Mouse (Mus musculus) intestine, embryonic 16.5 days (tissue): ENCODE data around the gene Rnf220. TPM values are rescaled to one million over a fixed set of nuclear protein-coding genes. Genes with fewer than 3 reads are reported as not detected.

Experiments used
- ATAC-seq: fragments of 200-750 bp; cut with Nextera tagmentation; 2 replicates; pipeline ENCODE4 v1.8.0; 2017; ENCODE audit warnings: moderate TSS enrichment, moderate library complexity
- H3K27ac ChIP-seq: fragments of 300-500 bp; sonication (generic); 2 replicates; pipeline ENCODE4 v1.5.1; 2014; ENCODE audit warnings: mild to moderate bottlenecking, low read length
- H3K27me3 ChIP-seq: fragments of 300-500 bp; sonication (generic); replicated peaks from 2 replicates; pipeline ENCODE4 v1.6.1; 2014; ENCODE audit warnings: low read length, control low read depth, mixed read lengths; ENCODE audit not compliant: control insufficient read depth, insufficient read depth
- H3K36me3 ChIP-seq: fragments of 300-500 bp; sonication (generic); 2 replicates; pipeline ENCODE4 v1.6.1; 2014; ENCODE audit warnings: low read length, control low read depth; ENCODE audit not compliant: control insufficient read depth, insufficient read depth
- H3K4me1 ChIP-seq: fragments of 300-500 bp; sonication (generic); 2 replicates; pipeline ENCODE4 v1.6.1; 2014; ENCODE audit warnings: low read length, control low read depth, mixed read lengths; ENCODE audit not compliant: control insufficient read depth, insufficient read depth
- H3K4me2 ChIP-seq: fragments of 300-500 bp; sonication (generic); 2 replicates; pipeline ENCODE4 v1.6.1; 2014; ENCODE audit warnings: low read depth, low read length, control low read depth
- H3K4me3 ChIP-seq: fragments of 300-500 bp; sonication (generic); 2 replicates; pipeline ENCODE4 v1.5.1; 2014; ENCODE audit warnings: mild to moderate bottlenecking, low read length
- H3K9ac ChIP-seq: fragments of 300-500 bp; sonication (generic); 2 replicates; pipeline ENCODE4 v1.6.1; 2014; ENCODE audit warnings: low read depth, low read length
- H3K9me3 ChIP-seq: fragments of 300-500 bp; sonication (generic); 2 replicates; pipeline ENCODE4 v1.6.1; 2016; ENCODE audit warnings: low read length, control low read depth; ENCODE audit not compliant: control insufficient read depth
- WGBS: fragments of 180-500 bp; shearing (Covaris S2); extraction: QIAGEN DNeasy Blood & Tissue Kit; methylation state at CpG from one replicate; pipeline ENCODE4 v1.1.7; 2014; 5-methylcytosine and 5-hydroxymethylcytosine counted together
- polyA plus RNA-seq: library from polyadenylated mRNA; unstranded; fragments of >200 nt; fragmentation: Nextera tagmentation; extraction: Ambion mirVana; gene quantifications from 2 replicates; pipeline ENCODE4 v1.2.1, GENCODE M21; 2015

Gene Rnf220
- polyA plus RNA-seq, 1 experiment from 2014 or later = 49.0 TPM

DNA sequence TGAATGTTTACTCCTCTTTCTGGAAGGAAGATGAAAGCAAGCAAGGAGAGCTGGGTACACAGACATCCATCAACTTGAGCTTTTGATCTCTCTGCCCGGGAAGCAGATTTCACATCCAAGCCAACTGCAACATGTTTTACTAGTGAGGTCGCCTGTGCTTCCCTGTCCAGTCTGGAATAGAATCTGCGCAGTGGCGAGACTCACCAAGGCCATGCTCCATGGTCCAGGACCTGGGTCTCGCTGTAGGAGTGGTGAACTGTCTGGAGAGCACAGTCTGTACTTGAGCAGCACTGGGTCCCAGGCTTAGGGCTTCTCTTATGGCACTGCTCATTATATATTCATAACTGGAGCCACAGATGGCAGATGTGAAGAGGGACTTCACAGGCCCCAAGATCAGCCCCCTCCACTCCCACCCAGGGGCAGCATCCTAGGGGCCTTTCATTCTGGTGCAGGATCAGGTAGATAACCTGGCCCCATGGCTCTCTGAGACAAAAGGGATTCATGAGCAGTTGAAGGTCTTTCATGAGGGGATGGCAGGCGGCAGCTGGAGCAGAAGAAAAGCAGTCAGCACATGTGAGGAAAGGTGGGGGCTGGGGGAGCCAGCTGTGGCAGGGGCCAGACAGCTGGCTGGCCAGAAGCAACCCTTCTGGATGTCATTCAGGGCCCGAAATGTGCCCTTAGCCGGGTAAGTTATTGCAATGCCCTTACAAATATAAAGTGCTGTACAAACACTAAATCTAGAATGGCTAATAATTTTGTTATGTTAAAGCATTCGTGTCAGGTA lies 30.5 kb upstream of the Rnf220 start:
- no peaks in the 10 kb centered on the region for H3K36me3 ChIP-seq
- no peaks in the 10 kb centered on the region for H3K9me3 ChIP-seq
- no peak overlapping the region for H3K27ac ChIP-seq
- H3K9ac ChIP-seq = no peak overlapping the region
- 58% methylated on average over 9 of the region's 9 CpGs for WGBS
- H3K4me1 ChIP-seq = no peaks in the 10 kb centered on the region
- no peaks in the 10 kb centered on the region for H3K27me3 ChIP-seq
- H3K4me2 ChIP-seq = no peak overlapping the region
- ATAC-seq = no peak
- no peak overlapping the region for H3K4me3 ChIP-seq

DNA sequence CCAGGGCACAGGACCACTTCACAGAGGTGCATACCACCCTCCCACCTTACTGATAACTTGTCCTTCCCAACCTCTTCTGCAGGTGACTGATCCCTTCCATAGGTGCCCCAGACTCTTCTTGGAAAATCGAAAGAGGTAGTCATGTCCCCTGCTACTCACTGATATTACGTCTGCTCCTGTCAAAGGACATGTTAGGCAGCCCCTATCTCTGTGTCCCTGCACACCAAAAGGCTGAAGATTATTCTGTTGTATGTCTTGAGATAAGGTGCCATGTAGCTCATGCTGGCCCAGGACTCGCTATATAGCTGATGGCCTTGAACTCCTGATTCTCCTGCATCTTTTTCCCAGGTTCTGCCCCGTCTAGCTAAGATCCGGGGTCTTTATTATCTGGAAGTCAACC lies 29.1 kb upstream of the Rnf220 start:
- H3K4me3 ChIP-seq = no peak overlapping the region
- H3K4me2 ChIP-seq = no peak overlapping the region
- H3K27me3 ChIP-seq = no peaks in the 10 kb centered on the region
- H3K9ac ChIP-seq = no peak overlapping the region
- WGBS = 88% methylated on average over 5 of the region's 5 CpGs
- no peaks in the 10 kb centered on the region for H3K9me3 ChIP-seq
- H3K36me3 ChIP-seq = no peaks in the 10 kb centered on the region
- no peak overlapping the region for H3K27ac ChIP-seq
- H3K4me1 ChIP-seq = no peaks in the 10 kb centered on the region
- no peak for ATAC-seq

DNA sequence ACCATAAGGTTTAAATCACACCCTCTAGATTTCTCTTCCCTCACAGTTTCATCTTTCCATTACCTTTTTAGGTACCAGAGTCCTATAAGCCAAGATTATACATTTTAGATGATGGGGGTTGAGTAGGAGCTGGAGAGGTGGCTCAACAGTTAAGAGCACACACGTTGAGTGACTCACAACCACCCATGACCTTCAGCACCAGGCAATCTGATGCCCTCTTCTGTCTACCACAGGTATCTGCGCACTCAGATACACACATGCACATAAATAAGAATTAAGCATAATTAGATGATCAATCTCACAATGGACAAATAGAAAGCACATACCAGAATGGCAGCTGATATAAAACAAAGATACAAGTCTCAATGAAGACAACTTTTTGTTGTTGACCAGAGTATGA lies 24.5 kb upstream of the Rnf220 start:
- H3K4me2 ChIP-seq = no peak overlapping the region
- 55% methylated on average over 2 of the region's 2 CpGs for WGBS
- no peak for ATAC-seq
- no peak overlapping the region for H3K9ac ChIP-seq
- no peaks in the 10 kb centered on the region for H3K9me3 ChIP-seq
- H3K27ac ChIP-seq = no peak overlapping the region
- H3K36me3 ChIP-seq = no peaks in the 10 kb centered on the region
- H3K4me3 ChIP-seq = no peak overlapping the region
- H3K4me1 ChIP-seq = no peaks in the 10 kb centered on the region
- H3K27me3 ChIP-seq = no peaks in the 10 kb centered on the region

DNA sequence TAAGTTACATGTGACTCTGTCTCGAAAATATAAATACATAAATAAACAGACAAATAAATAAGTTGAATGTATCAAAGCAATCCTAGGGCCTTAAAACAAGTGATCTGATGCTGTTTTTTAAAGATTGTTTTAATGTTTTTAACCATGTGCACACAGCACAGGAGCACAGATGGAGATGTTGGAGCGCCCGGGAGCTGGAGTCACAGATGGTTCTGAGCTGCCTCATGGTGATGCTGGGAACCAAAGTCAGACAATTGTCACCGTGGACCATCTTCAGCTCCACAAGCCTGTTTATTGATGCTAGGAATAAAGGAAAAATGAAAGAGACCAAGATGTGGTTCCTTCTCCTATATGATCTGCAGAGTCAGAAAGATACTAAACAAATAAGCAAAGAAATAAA lies 21.4 kb upstream of the Rnf220 start:
- no peak for ATAC-seq
- Histone ChIP-seq H3K27ac (no peak overlapping the region), H3K36me3 (no peaks in the 10 kb centered on the region), H3K4me2 (no peak overlapping the region), H3K9ac (no peak overlapping the region), H3K4me1 (no peaks in the 10 kb centered on the region), H3K4me3 (no peak overlapping the region), H3K27me3 (no peaks in the 10 kb centered on the region), H3K9me3 (0 out of 2 replicates have a peak, but pooled peaks cover 4% of the 10 kb centered on the region)
- 88% methylated on average over 4 of the region's 4 CpGs for WGBS

DNA sequence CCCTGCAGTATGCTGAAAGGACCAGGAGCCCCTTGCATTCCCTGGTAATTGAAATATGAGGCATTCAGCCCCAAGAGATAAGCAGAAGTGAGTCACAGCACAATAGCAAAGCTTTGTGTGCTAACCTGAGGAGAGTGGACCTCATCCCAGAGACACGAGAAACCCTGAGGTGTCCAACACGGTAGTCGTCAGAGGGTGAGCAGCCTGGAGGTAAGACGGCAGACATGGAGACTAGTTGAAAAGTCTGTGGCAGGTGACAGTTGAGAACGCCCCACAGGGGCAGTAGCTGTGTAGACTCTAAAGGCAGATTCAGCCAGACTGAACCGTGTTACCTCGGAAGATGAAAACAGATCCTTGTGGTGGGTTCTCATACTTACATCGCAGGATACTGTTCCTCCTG lies 2.2 kb upstream of the Rnf220 start:
- Histone ChIP-seq H3K36me3 (no peaks in the 10 kb centered on the region), H3K4me2 (no peak overlapping the region), H3K4me1 (peaks cover 25% of the 10 kb centered on the region), H3K9ac (no peak overlapping the region), H3K27me3 (peaks cover 36% of the 10 kb centered on the region), H3K4me3 (no peak overlapping the region), H3K9me3 (peaks cover 6% of the 10 kb centered on the region; the same call in 1 of the 2 replicates), H3K27ac (no peak overlapping the region)
- 79% methylated on average over 8 of the region's 8 CpGs for WGBS
- ATAC-seq = no peak

DNA sequence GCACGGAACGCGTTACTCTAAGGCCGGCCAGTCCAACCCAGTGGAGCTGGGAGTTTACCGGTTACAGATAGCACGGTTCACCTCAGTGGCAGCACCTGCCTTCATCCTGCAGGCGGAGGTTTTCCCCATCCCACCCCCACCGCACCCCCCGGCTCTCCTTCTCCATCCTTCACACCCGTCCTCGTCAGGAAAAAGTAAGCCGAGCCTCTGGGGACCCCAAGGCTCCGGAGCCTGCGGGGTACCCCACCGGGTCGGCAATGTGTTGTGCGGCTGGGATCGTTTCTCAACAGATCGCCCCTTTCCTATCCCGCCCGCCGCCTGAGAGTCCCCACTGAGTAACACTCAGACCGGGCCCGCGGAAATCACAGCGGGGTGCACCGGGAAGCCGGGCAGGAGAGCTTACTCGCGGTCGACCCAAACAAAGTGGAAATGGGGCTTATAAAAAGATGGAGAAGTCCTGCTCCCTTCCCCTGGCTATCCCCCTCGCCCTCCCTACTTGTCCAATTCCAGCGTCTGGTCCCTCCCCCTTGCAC lies 917 bp downstream of the Rnf220 start:
- Histone ChIP-seq H3K27me3 (peaks cover 45% of the 10 kb centered on the region), H3K4me1 (peaks cover 26% of the 10 kb centered on the region), H3K36me3 (no peaks in the 10 kb centered on the region), H3K9ac (peak overlapping the region; percentile 38; the same call in 1 of the 2 replicates), H3K4me3 (peak overlapping the region; percentile 45), H3K9me3 (no peaks in the 10 kb centered on the region), H3K4me2 (peak overlapping the region; percentile 68), H3K27ac (no peak overlapping the region)
- WGBS = under 1% methylated on average over 33 of the region's 33 CpGs
- ATAC-seq = no peak

DNA sequence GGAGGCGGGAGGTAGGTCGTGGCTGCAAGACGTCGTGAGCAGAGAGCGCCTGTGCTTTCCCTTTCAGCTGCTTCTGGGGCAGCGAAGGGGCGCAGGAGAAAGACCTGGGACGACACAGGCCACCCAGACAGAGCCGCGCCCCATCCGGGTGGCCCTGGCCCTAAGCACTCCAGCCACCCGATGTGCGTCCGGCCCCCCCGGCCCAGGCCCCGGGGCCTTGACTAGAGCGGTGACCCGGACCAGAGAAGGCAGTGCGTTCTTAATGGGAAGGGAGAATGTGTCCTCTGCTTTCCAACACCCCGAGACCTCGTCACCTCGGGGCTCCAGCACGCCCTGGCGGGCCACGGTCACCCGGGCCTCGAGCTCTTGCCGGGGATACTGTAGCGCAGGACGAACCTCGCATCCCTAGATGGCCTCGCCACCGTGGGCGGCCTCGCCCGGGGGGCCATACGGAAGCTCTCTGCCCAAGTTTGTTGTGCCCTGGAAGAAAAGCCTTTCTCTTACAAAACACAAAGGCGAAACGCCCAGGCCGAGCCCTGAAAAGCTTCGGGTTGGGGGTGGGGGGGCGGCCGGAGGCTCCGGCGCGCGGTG lies 1.8 kb downstream of the Rnf220 start:
- ATAC-seq = peak; percentile 29
- H3K9ac ChIP-seq = peak overlapping the region; percentile 60
- peaks cover 26% of the 10 kb centered on the region for H3K4me1 ChIP-seq
- no peak overlapping the region for H3K27ac ChIP-seq
- under 1% methylated on average over 47 of the region's 47 CpGs for WGBS
- H3K4me2 ChIP-seq = peak overlapping the region; percentile 52
- H3K36me3 ChIP-seq = no peaks in the 10 kb centered on the region
- H3K27me3 ChIP-seq = peaks cover 53% of the 10 kb centered on the region
- H3K4me3 ChIP-seq = peak overlapping the region; percentile 50
- H3K9me3 ChIP-seq = no peaks in the 10 kb centered on the region

DNA sequence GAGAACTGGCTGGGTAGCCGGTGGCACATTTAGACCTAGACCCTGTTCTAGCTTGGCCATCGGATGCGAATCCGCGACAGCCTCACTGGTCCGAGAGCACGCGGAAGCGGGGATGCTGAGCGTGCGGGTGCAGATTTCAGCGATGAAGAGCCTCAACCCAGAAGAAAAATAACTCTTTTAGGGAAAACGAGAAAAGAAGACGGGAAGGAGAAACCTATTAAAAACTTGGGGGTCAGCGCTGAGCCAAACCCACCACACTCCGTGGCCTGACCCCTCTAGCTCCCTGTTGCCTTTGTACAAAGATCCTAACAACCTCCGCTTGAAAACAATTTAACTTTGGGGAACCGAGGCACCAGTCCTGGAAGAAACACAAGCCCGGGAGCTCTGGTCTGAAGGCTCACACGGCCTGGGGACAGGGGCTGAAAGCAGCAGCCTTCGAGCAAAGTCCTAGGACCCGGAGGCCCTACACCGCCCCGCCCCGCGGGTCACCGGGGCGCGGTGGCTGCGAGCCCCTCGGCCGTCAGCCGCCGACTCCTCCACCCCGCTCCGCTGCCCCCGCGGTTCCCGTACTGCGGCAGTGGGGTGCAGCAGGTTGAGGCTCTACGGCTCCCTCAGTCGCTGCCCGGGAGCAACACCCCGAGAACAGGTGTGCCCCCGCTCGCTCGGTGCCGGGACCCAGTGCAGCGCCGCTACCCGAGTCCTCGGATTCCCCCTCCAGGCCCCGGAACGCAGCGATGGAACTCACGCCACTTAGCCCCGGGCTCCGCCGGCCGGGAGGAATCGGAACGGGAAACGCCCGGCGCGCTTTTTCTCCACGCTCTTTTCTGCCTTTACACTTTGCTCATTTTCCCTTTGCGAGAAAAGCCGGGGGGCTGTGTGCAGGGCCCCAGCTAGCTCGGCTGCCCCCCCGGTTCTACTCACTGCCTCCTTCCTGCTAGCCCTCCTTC lies 2.7 kb downstream of the Rnf220 start:
- Histone ChIP-seq H3K27me3 (peaks cover 61% of the 10 kb centered on the region), H3K4me3 (peak overlapping the region; percentile 50), H3K4me1 (peaks cover 26% of the 10 kb centered on the region), H3K9ac (peak overlapping the region; percentile 60), H3K4me2 (peak overlapping the region; percentile 52), H3K27ac (no peak overlapping the region), H3K36me3 (no peaks in the 10 kb centered on the region), H3K9me3 (no peaks in the 10 kb centered on the region)
- 1% methylated on average over 71 of the region's 71 CpGs for WGBS
- ATAC-seq = peak; percentile 38; the same call in 1 of the 2 replicates

DNA sequence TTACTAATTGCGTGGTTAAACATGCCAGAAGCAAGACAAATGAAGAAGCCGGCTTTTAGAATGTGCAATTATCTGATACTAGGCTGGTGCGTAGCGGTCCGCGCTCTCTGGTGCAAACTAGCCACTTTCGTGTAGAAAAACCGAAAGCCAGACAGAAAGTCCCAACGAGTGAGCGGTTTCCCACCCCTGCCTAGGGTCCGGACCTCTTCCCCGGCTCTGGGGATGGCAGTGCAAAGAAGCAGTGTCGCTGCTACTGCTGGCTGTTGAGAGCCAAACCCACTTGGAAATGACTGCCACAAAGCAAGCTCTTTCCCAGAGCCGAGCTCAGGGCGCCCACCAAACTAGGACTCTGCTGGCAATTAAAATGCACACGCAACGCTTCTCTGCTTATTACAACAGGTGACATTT lies 3.7 kb downstream of the Rnf220 start:
- no peaks in the 10 kb centered on the region for H3K36me3 ChIP-seq
- H3K9ac ChIP-seq = no peak overlapping the region
- H3K9me3 ChIP-seq = no peaks in the 10 kb centered on the region

More for the DNA sequence above, 3.7 kb downstream of the Rnf220 start:
- no peak for ATAC-seq
- Histone ChIP-seq H3K4me3 (peak overlapping the region; percentile 5), H3K27me3 (peaks cover 62% of the 10 kb centered on the region), H3K4me1 (peaks cover 26% of the 10 kb centered on the region), H3K4me2 (no peak overlapping the region), H3K27ac (no peak overlapping the region)
- WGBS = 4% methylated on average over 17 of the region's 17 CpGs
